Mouse (Mus musculus): ENCODE measurements around the gene Scn4a.

GRCm38 (mm10) chr11:106273311-106273684 is 79.8 kb downstream of the Scn4a start:
- no peak for TF ChIP-seq CTCF (IDR thresholded peaks at IDR 0.05; ENCODE audit: borderline replicate concordance, insufficient read depth, low read depth, low read length)
- no peak for TF ChIP-seq POLR2A (IDR thresholded peaks at IDR 0.05; ENCODE audit: borderline replicate concordance, insufficient read depth, low read length)

All from cerebellum, adult 2 months (tissue).